Mouse (Mus musculus) midbrain, embryonic 16.5 days (tissue): ENCODE data around the gene Fap. TPM values are rescaled to one million over a fixed set of nuclear protein-coding genes. Genes with fewer than 3 reads are reported as not detected.

ENCODE experiments used
- ATAC-seq: fragments of 200-750 bp; cut with Nextera tagmentation; 2 replicates; pipeline ENCODE4 v1.8.0; 2017; ENCODE audit warnings: moderate TSS enrichment
- H3K27ac ChIP-seq: fragments of 300-500 bp; sonication (generic); 2 replicates; pipeline ENCODE4 v1.5.1; 2014; ENCODE audit warnings: mild to moderate bottlenecking, low read length, mixed read lengths
- H3K27me3 ChIP-seq: fragments of 300-500 bp; sonication (generic); 2 replicates; pipeline ENCODE4 v1.6.1; 2014; ENCODE audit warnings: low read depth, low read length, mixed read lengths; ENCODE audit not compliant: control insufficient read depth, insufficient read depth
- H3K36me3 ChIP-seq: fragments of 300-500 bp; sonication (generic); 2 replicates; pipeline ENCODE4 v1.6.1; 2014; ENCODE audit warnings: mild to moderate bottlenecking, low read length, moderate library complexity, mixed read lengths; ENCODE audit not compliant: control insufficient read depth, insufficient read depth
- H3K4me1 ChIP-seq: fragments of 300-500 bp; sonication (generic); 2 replicates; pipeline ENCODE4 v1.6.1; 2014; ENCODE audit warnings: mild to moderate bottlenecking, low read length, mixed read lengths; ENCODE audit not compliant: control insufficient read depth, insufficient read depth
- H3K4me2 ChIP-seq: fragments of 300-500 bp; sonication (generic); 2 replicates; pipeline ENCODE4 v1.6.1; 2014; ENCODE audit warnings: mild to moderate bottlenecking, low read length, mixed read lengths
- H3K4me3 ChIP-seq: fragments of 300-500 bp; sonication (generic); 2 replicates; pipeline ENCODE4 v1.5.1; 2014; ENCODE audit warnings: low read depth, mild to moderate bottlenecking, low read length, moderate library complexity, mixed read lengths
- H3K9ac ChIP-seq: fragments of 300-500 bp; sonication (generic); 2 replicates; pipeline ENCODE4 v1.6.1; 2014; ENCODE audit warnings: low read depth, low read length, mixed read lengths
- H3K9me3 ChIP-seq: fragments of 300-500 bp; sonication (generic); replicated peaks from 2 replicates; pipeline ENCODE4 v1.6.1; 2014; ENCODE audit warnings: mild to moderate bottlenecking, low read length, mixed read lengths; ENCODE audit not compliant: control insufficient read depth, poor library complexity, severe bottlenecking
- WGBS: fragments of 180-500 bp; shearing (Covaris S2); extraction: QIAGEN DNeasy Blood & Tissue Kit; methylation state at CpG from one replicate; pipeline ENCODE4 v1.1.7; 2014; 5-methylcytosine and 5-hydroxymethylcytosine counted together
- polyA plus RNA-seq: library from polyadenylated mRNA; unstranded; fragments of >200 nt; fragmentation: Nextera tagmentation; extraction: Ambion mirVana; gene quantifications from 2 replicates; pipeline ENCODE4 v1.2.1, GENCODE M21; 2015

Fap gene
- polyA plus RNA-seq, 1 experiment from 2014 or later: 1.1 TPM

- H3K27ac ChIP-seq: no peak overlapping the region
- no peaks in the 10 kb centered on the region for H3K36me3 ChIP-seq
- no peak overlapping the region for H3K9ac ChIP-seq
- no peak overlapping the region for H3K4me2 ChIP-seq
- no peaks in the 10 kb centered on the region for H3K27me3 ChIP-seq
- no peak overlapping the region for H3K4me3 ChIP-seq
- H3K4me1 ChIP-seq: no peaks in the 10 kb centered on the region
- 71% methylated on average over 18 of the region's 18 CpGs for WGBS
- ATAC-seq: no peak
- no peaks in the 10 kb centered on the region for H3K9me3 ChIP-seq
Observed at GRCm38 (mm10) chr2:62459241-62460174, 114.4 kb downstream of the Fap start.

- Histone ChIP-seq H3K4me3 (no peak overlapping the region), H3K4me1 (no peaks in the 10 kb centered on the region), H3K36me3 (no peaks in the 10 kb centered on the region), H3K27ac (no peak overlapping the region), H3K4me2 (no peak overlapping the region), H3K9me3 (no peaks in the 10 kb centered on the region), H3K9ac (no peak overlapping the region), H3K27me3 (no peaks in the 10 kb centered on the region)
- ATAC-seq: no peak
- 35% methylated on average over 9 of the region's 9 CpGs for WGBS
Observed at GRCm38 (mm10) chr2:62458070-62458469, 115.8 kb downstream of the Fap start.

DNA sequence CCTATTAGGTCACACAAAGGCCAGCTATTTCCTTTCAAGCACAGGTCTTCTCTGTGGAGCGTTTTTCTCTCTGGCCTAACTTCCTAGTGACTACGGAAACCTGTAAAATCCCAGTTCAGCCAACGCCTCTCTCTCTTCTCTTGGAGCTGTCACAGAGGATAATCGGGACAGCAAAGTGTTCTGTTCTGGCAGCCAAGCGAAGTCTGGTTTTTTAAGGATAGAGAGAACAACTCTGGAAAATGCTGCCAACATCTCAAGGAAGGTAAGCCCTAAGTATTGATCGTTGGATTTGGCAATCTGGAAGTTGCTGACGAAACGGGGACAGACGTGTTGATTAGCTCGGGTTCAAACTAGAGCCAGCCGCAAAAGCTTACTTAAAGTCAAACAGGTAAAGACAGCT is 118.9 kb downstream of the Fap start:
- 86% methylated on average over 11 of the region's 11 CpGs for WGBS
- Histone ChIP-seq H3K4me1 (no peaks in the 10 kb centered on the region), H3K4me2 (no peak overlapping the region), H3K27me3 (no peaks in the 10 kb centered on the region), H3K4me3 (no peak overlapping the region), H3K27ac (no peak overlapping the region), H3K9me3 (no peaks in the 10 kb centered on the region), H3K36me3 (no peaks in the 10 kb centered on the region), H3K9ac (no peak overlapping the region)
- ATAC-seq: no peak

- no peaks in the 10 kb centered on the region for H3K36me3 ChIP-seq
- WGBS: 73% methylated on average over 6 of the region's 6 CpGs
- H3K9me3 ChIP-seq: no peaks in the 10 kb centered on the region
Observed at GRCm38 (mm10) chr2:62454033-62454432, 119.8 kb downstream of the Fap start.

More at GRCm38 (mm10) chr2:62454033-62454432, 119.8 kb downstream of the Fap start:
- Histone ChIP-seq H3K27ac (no peak overlapping the region), H3K4me3 (no peak overlapping the region), H3K9ac (no peak overlapping the region), H3K4me1 (no peaks in the 10 kb centered on the region), H3K4me2 (no peak overlapping the region), H3K27me3 (no peaks in the 10 kb centered on the region)
- no peak for ATAC-seq

Other genes starting within 250 kb of the Fap start
- 1.3 and 2.0 TPM in 2 replicates for gene Dpp4, start 161.8 kb downstream of the Fap start, polyA plus RNA-seq
- gene Gcg, start 90.4 kb downstream of the Fap start, polyA plus RNA-seq: 0.23 and 0.60 TPM in 2 replicates
- 1.2 and 1.4 TPM in 2 replicates for gene Ifih1, start 72.2 kb upstream of the Fap start, polyA plus RNA-seq
- 3.7 and 3.9 TPM in 2 replicates for gene Gca, start 90.2 kb upstream of the Fap start, polyA plus RNA-seq